Mouse (Mus musculus) midbrain, embryonic 16.5 days (tissue): ENCODE measurements around the gene Sept9. TPM values are rescaled to one million over a fixed set of nuclear protein-coding genes. Genes with fewer than 3 reads are reported as not detected.
A peak's percentile ranks its signal among the peaks of the same experiment; 100 is the strongest.

Experiments used
- ATAC-seq: fragments of 200-750 bp; cut with Nextera tagmentation; 2 replicates; pipeline ENCODE4 v1.8.0; 2017; ENCODE audit warnings: moderate TSS enrichment
- H3K27ac ChIP-seq: fragments of 300-500 bp; sonication (generic); 2 replicates; pipeline ENCODE4 v1.5.1; 2014; ENCODE audit warnings: mild to moderate bottlenecking, low read length, mixed read lengths
- H3K27me3 ChIP-seq: fragments of 300-500 bp; sonication (generic); 2 replicates; pipeline ENCODE4 v1.6.1; 2014; ENCODE audit warnings: low read depth, low read length, mixed read lengths; ENCODE audit not compliant: control insufficient read depth, insufficient read depth
- H3K36me3 ChIP-seq: fragments of 300-500 bp; sonication (generic); 2 replicates; pipeline ENCODE4 v1.6.1; 2014; ENCODE audit warnings: mild to moderate bottlenecking, low read length, moderate library complexity, mixed read lengths; ENCODE audit not compliant: control insufficient read depth, insufficient read depth
- H3K4me1 ChIP-seq: fragments of 300-500 bp; sonication (generic); 2 replicates; pipeline ENCODE4 v1.6.1; 2014; ENCODE audit warnings: mild to moderate bottlenecking, low read length, mixed read lengths; ENCODE audit not compliant: control insufficient read depth, insufficient read depth
- H3K4me2 ChIP-seq: fragments of 300-500 bp; sonication (generic); 2 replicates; pipeline ENCODE4 v1.6.1; 2014; ENCODE audit warnings: mild to moderate bottlenecking, low read length, mixed read lengths
- H3K4me3 ChIP-seq: fragments of 300-500 bp; sonication (generic); 2 replicates; pipeline ENCODE4 v1.5.1; 2014; ENCODE audit warnings: low read depth, mild to moderate bottlenecking, low read length, moderate library complexity, mixed read lengths
- H3K9ac ChIP-seq: fragments of 300-500 bp; sonication (generic); 2 replicates; pipeline ENCODE4 v1.6.1; 2014; ENCODE audit warnings: low read depth, low read length, mixed read lengths
- H3K9me3 ChIP-seq: fragments of 300-500 bp; sonication (generic); replicated peaks from 2 replicates; pipeline ENCODE4 v1.6.1; 2014; ENCODE audit warnings: mild to moderate bottlenecking, low read length, mixed read lengths; ENCODE audit not compliant: control insufficient read depth, poor library complexity, severe bottlenecking
- WGBS: fragments of 180-500 bp; shearing (Covaris S2); extraction: QIAGEN DNeasy Blood & Tissue Kit; methylation state at CpG from one replicate; pipeline ENCODE4 v1.1.7; 2014; 5-methylcytosine and 5-hydroxymethylcytosine counted together
- polyA plus RNA-seq: library from polyadenylated mRNA; unstranded; fragments of >200 nt; fragmentation: Nextera tagmentation; extraction: Ambion mirVana; gene quantifications from 2 replicates; pipeline ENCODE4 v1.2.1, GENCODE M21; 2015

Gene Sept9
- polyA plus RNA-seq, 1 experiment from 2014 or later: 103 TPM

GRCm38 (mm10) chr11:117276946-117277345, 77.5 kb downstream of the Sept9 start:
- Histone ChIP-seq H3K4me2 (no peak overlapping the region), H3K9ac (no peak overlapping the region), H3K4me3 (no peak overlapping the region), H3K27me3 (no peaks in the 10 kb centered on the region), H3K4me1 (peaks cover 2% of the 10 kb centered on the region), H3K9me3 (no peaks in the 10 kb centered on the region), H3K36me3 (no peaks in the 10 kb centered on the region), H3K27ac (no peak overlapping the region)
- ATAC-seq: no peak
- 69% methylated on average over 8 of the region's 8 CpGs for WGBS

GRCm38 (mm10) chr11:117278113-117278512, 78.7 kb downstream of the Sept9 start:
- H3K9me3 ChIP-seq: no peaks in the 10 kb centered on the region
- H3K4me3 ChIP-seq: no peak overlapping the region
- no peaks in the 10 kb centered on the region for H3K27me3 ChIP-seq
- H3K4me1 ChIP-seq: peaks cover 2% of the 10 kb centered on the region
- 6% methylated on average over 1 of the region's 1 CpGs for WGBS
- no peak for ATAC-seq
- no peak overlapping the region for H3K27ac ChIP-seq
- no peak overlapping the region for H3K9ac ChIP-seq
- H3K4me2 ChIP-seq: no peak overlapping the region
- H3K36me3 ChIP-seq: no peaks in the 10 kb centered on the region

- peaks cover 2% of the 10 kb centered on the region for H3K4me1 ChIP-seq
- no peaks in the 10 kb centered on the region for H3K36me3 ChIP-seq
- no peak for ATAC-seq
- H3K4me3 ChIP-seq: no peak overlapping the region
- H3K4me2 ChIP-seq: no peak overlapping the region
- H3K27me3 ChIP-seq: no peaks in the 10 kb centered on the region
- 54% methylated on average over 13 of the region's 13 CpGs for WGBS
- no peaks in the 10 kb centered on the region for H3K9me3 ChIP-seq
- H3K9ac ChIP-seq: no peak overlapping the region
- H3K27ac ChIP-seq: no peak overlapping the region
Observed at GRCm38 (mm10) chr11:117278514-117278913, 79.1 kb downstream of the Sept9 start.

GRCm38 (mm10) chr11:117279993-117280392, 80.5 kb downstream of the Sept9 start:
- no peaks in the 10 kb centered on the region for H3K9me3 ChIP-seq
- H3K36me3 ChIP-seq: no peaks in the 10 kb centered on the region
- no peak overlapping the region for H3K4me3 ChIP-seq
- no peak for ATAC-seq
- no peak overlapping the region for H3K4me2 ChIP-seq
- no peak overlapping the region for H3K9ac ChIP-seq
- no peaks in the 10 kb centered on the region for H3K27me3 ChIP-seq
- H3K4me1 ChIP-seq: peaks cover 2% of the 10 kb centered on the region
- WGBS: 66% methylated on average over 4 of the region's 4 CpGs
- H3K27ac ChIP-seq: no peak overlapping the region

- no peak overlapping the region for H3K4me2 ChIP-seq
- 79% methylated on average over 11 of the region's 11 CpGs for WGBS
- no peak overlapping the region for H3K9ac ChIP-seq
- no peak for ATAC-seq
- H3K4me3 ChIP-seq: no peak overlapping the region
- H3K27me3 ChIP-seq: no peaks in the 10 kb centered on the region
- no peaks in the 10 kb centered on the region for H3K36me3 ChIP-seq
- H3K9me3 ChIP-seq: no peaks in the 10 kb centered on the region
- no peak overlapping the region for H3K27ac ChIP-seq
- H3K4me1 ChIP-seq: peaks cover 7% of the 10 kb centered on the region; the same call in 1 of the 2 replicates
Observed at GRCm38 (mm10) chr11:117283048-117283888, 83.8 kb downstream of the Sept9 start.

GRCm38 (mm10) chr11:117283889-117284450, 84.5 kb downstream of the Sept9 start:
- H3K9me3 ChIP-seq: no peaks in the 10 kb centered on the region
- no peak overlapping the region for H3K4me3 ChIP-seq
- no peak for ATAC-seq
- no peak overlapping the region for H3K9ac ChIP-seq
- no peak overlapping the region for H3K4me2 ChIP-seq
- no peak overlapping the region for H3K27ac ChIP-seq
- peaks cover 7% of the 10 kb centered on the region; the same call in 1 of the 2 replicates for H3K4me1 ChIP-seq
- WGBS: 70% methylated on average over 6 of the region's 6 CpGs
- H3K27me3 ChIP-seq: no peaks in the 10 kb centered on the region
- H3K36me3 ChIP-seq: no peaks in the 10 kb centered on the region

GRCm38 (mm10) chr11:117284721-117285605, 85.5 kb downstream of the Sept9 start:
- peaks cover 7% of the 10 kb centered on the region; the same call in 1 of the 2 replicates for H3K4me1 ChIP-seq
- H3K4me3 ChIP-seq: no peak overlapping the region
- H3K9me3 ChIP-seq: no peaks in the 10 kb centered on the region
- 0 out of 2 replicates have a peak overlapping the region, but pooled peaks have one; percentile 2 for H3K27ac ChIP-seq
- no peaks in the 10 kb centered on the region for H3K27me3 ChIP-seq
- ATAC-seq: no peak; the same call in 1 of the 2 replicates
- H3K36me3 ChIP-seq: no peaks in the 10 kb centered on the region
- 36% methylated on average over 19 of the region's 19 CpGs for WGBS
- 0 out of 2 replicates have a peak overlapping the region, but pooled peaks have one; percentile 12 for H3K9ac ChIP-seq
- H3K4me2 ChIP-seq: no peak overlapping the region

GRCm38 (mm10) chr11:117285606-117285931, 86.1 kb downstream of the Sept9 start:
- no peaks in the 10 kb centered on the region for H3K27me3 ChIP-seq
- no peak overlapping the region for H3K27ac ChIP-seq
- H3K4me1 ChIP-seq: peaks cover 7% of the 10 kb centered on the region; the same call in 1 of the 2 replicates
- no peaks in the 10 kb centered on the region for H3K9me3 ChIP-seq
- ATAC-seq: no peak
- H3K9ac ChIP-seq: no peak overlapping the region
- H3K4me3 ChIP-seq: no peak overlapping the region
- 52% methylated on average over 10 of the region's 10 CpGs for WGBS
- no peak overlapping the region for H3K4me2 ChIP-seq
- H3K36me3 ChIP-seq: no peaks in the 10 kb centered on the region
